Mouse (Mus musculus): ENCODE measurements at regions not wholly inside any gene's neighbourhood (a gene's known extent, or its start where the extent isn't known, plus 50 kb on each side); places are given as distances from the start of the nearest gene placed in this dataset.

- no peaks in the 10 kb centered on the region for H3K36me3 ChIP-seq (ENCODE audit: insufficient read depth)
- no peak for TF ChIP-seq CTCF (IDR thresholded peaks at IDR 0.05; ENCODE audit: low read depth)
- H3K4me1 ChIP-seq (ENCODE audit: insufficient read depth), result no peaks in the 10 kb centered on the region
- 86% methylated on average over 3 of the region's 3 CpGs for WGBS
- no peak overlapping the region for H3K9ac ChIP-seq
- no peak for ATAC-seq
- no peak overlapping the region for H3K4me2 ChIP-seq (ENCODE audit: low read depth)
- no peaks in the 10 kb centered on the region for H3K9me3 ChIP-seq (ENCODE audit: low read length)
- no peak overlapping the region for H3K27ac ChIP-seq (ENCODE audit: low read depth, low read length)
- no peaks in the 10 kb centered on the region for H3K27me3 ChIP-seq (ENCODE audit: insufficient read depth, low read length)
- no peak overlapping the region for H3K4me3 ChIP-seq (ENCODE audit: low read depth, low read length)
- no peak for DNase-seq
These were observed 108.7 kb upstream of the Egfl6 start for GRCm38 (mm10) chrX:166694219-166694618.

GRCm38 (mm10) chrX:166688779-166689178 is 103.3 kb upstream of the Egfl6 start:
- Histone ChIP-seq H3K9me3 (ENCODE audit: low read length) (no peaks in the 10 kb centered on the region), H3K36me3 (ENCODE audit: insufficient read depth) (no peaks in the 10 kb centered on the region), H3K4me3 (ENCODE audit: low read depth, low read length) (no peak overlapping the region), H3K4me1 (ENCODE audit: insufficient read depth) (no peaks in the 10 kb centered on the region), H3K4me2 (ENCODE audit: low read depth) (no peak overlapping the region), H3K27me3 (ENCODE audit: insufficient read depth, low read length) (no peaks in the 10 kb centered on the region), H3K9ac (no peak overlapping the region), H3K27ac (ENCODE audit: low read depth, low read length) (no peak overlapping the region)
- ATAC-seq (peak; percentile 83), DNase-seq (peak; percentile 51)
- 61% methylated on average over 3 of the region's 3 CpGs for WGBS
- TF ChIP-seq CTCF (IDR thresholded peaks at IDR 0.05; ENCODE audit: low read depth), result no peak

DNA sequence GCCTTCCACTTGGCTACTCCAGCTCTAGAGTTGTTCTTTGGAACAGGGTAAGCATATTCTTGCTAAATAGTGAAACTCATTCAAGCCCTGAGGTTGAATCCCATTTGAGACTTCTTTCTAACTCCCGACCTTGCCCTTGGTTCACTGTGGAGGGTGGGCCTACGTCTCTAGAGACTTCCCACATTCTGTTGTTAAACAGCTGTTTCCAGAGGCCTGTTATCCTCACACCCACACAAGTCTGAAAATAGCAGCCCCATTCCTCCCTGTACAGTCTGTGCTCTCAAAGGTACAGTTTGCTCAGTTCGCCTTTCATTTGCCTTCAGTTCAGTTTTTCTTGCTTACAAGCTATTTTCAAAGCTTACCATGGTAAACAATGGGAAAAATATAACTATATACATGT is 87.9 kb upstream of the Egfl6 start:
- Histone ChIP-seq H3K36me3 (ENCODE audit: insufficient read depth) (no peaks in the 10 kb centered on the region), H3K4me3 (ENCODE audit: low read depth, low read length) (no peak overlapping the region), H3K4me2 (ENCODE audit: low read depth) (no peak overlapping the region), H3K9me3 (ENCODE audit: low read length) (no peaks in the 10 kb centered on the region), H3K27ac (ENCODE audit: low read depth, low read length) (no peak overlapping the region), H3K9ac (no peak overlapping the region), H3K27me3 (ENCODE audit: insufficient read depth, low read length) (no peaks in the 10 kb centered on the region), H3K4me1 (ENCODE audit: insufficient read depth) (no peaks in the 10 kb centered on the region)
- ATAC-seq, result no peak
- no peak for TF ChIP-seq CTCF (IDR thresholded peaks at IDR 0.05; ENCODE audit: low read depth)
- no peak for DNase-seq
- 85% methylated on average over 3 of the region's 3 CpGs for WGBS

GRCm38 (mm10) chrX:166672617-166673016 is 87.1 kb upstream of the Egfl6 start:
- no peaks in the 10 kb centered on the region for H3K4me1 ChIP-seq (ENCODE audit: insufficient read depth)
- no peak for ATAC-seq
- TF ChIP-seq CTCF (IDR thresholded peaks at IDR 0.05; ENCODE audit: low read depth), result no peak
- no peak overlapping the region for H3K27ac ChIP-seq (ENCODE audit: low read depth, low read length)
- H3K36me3 ChIP-seq (ENCODE audit: insufficient read depth), result no peaks in the 10 kb centered on the region
- H3K4me2 ChIP-seq (ENCODE audit: low read depth), result no peak overlapping the region
- no peaks in the 10 kb centered on the region for H3K9me3 ChIP-seq (ENCODE audit: low read length)
- no peaks in the 10 kb centered on the region for H3K27me3 ChIP-seq (ENCODE audit: insufficient read depth, low read length)
- no peak overlapping the region for H3K9ac ChIP-seq
- no peak for DNase-seq
- no peak overlapping the region for H3K4me3 ChIP-seq (ENCODE audit: low read depth, low read length)
- 92% methylated on average over 1 of the region's 1 CpGs for WGBS

DNA sequence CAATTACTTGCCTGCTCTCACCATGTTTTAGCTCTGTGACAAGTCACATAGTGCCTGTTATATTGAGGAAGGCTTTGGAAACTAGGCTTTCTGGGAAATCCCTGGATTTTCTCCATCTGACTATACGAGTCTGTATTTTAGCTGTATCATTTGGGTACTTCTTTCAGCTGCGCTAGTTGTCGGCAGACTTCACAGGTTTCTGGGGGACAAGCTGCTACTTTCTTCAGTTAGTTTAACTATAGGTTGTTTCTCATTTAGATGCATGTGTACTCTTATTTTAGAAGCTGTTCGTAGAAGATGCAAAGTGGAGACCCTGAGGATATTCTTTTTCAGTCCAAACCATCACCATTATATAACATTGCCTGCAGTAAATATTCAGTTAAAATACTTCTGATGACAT is 86.3 kb upstream of the Egfl6 start:
- peak; percentile 16 for DNase-seq
- no peak overlapping the region for H3K4me2 ChIP-seq (ENCODE audit: low read depth)
- no peak overlapping the region for H3K27ac ChIP-seq (ENCODE audit: low read depth, low read length)
- H3K9me3 ChIP-seq (ENCODE audit: low read length), result no peaks in the 10 kb centered on the region
- H3K4me3 ChIP-seq (ENCODE audit: low read depth, low read length), result no peak overlapping the region
- no peaks in the 10 kb centered on the region for H3K4me1 ChIP-seq (ENCODE audit: insufficient read depth)
- H3K36me3 ChIP-seq (ENCODE audit: insufficient read depth), result no peaks in the 10 kb centered on the region
- WGBS, result 80% methylated on average over 4 of the region's 4 CpGs
- TF ChIP-seq CTCF (IDR thresholded peaks at IDR 0.05; ENCODE audit: low read depth), result no peak
- no peaks in the 10 kb centered on the region for H3K27me3 ChIP-seq (ENCODE audit: insufficient read depth, low read length)
- H3K9ac ChIP-seq, result no peak overlapping the region
- ATAC-seq, result peak; percentile 14; the same call in 1 of the 2 replicates

GRCm38 (mm10) chrX:166666304-166666703 is 80.8 kb upstream of the Egfl6 start:
- no peak overlapping the region for H3K4me3 ChIP-seq (ENCODE audit: low read depth, low read length)
- H3K36me3 ChIP-seq (ENCODE audit: insufficient read depth), result no peaks in the 10 kb centered on the region
- ATAC-seq (no peak), DNase-seq (no peak)
- WGBS, result 76% methylated on average over 2 of the region's 2 CpGs
- H3K9ac ChIP-seq, result no peak overlapping the region
- no peak overlapping the region for H3K4me2 ChIP-seq (ENCODE audit: low read depth)
- H3K9me3 ChIP-seq (ENCODE audit: low read length), result no peaks in the 10 kb centered on the region
- H3K4me1 ChIP-seq (ENCODE audit: insufficient read depth), result no peaks in the 10 kb centered on the region
- no peak overlapping the region for H3K27ac ChIP-seq (ENCODE audit: low read depth, low read length)
- no peaks in the 10 kb centered on the region for H3K27me3 ChIP-seq (ENCODE audit: insufficient read depth, low read length)
- no peak for TF ChIP-seq CTCF (IDR thresholded peaks at IDR 0.05; ENCODE audit: low read depth)

DNA sequence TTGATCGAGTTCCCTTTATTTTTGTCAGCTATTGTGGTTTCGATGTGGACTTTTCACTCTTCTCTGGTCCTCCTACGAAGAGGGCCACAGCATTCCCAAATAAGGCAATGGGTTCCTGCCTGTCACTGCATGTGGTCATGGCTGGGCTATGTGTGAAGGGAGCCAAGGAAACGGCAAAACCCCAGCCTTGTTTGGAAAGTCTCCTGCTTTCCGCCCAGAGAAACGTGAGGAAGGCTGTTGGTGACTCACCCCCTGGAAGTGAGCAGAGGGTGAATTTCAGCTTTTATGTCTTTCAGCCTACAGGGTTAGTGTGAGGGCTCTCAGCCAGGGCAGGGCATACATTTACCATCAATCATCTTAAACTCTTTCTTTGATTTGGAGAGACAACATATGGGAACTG is 76.3 kb upstream of the Egfl6 start:
- Histone ChIP-seq H3K9ac (no peak overlapping the region), H3K27ac (ENCODE audit: low read depth, low read length) (peak overlapping the region; percentile 82), H3K36me3 (ENCODE audit: insufficient read depth) (no peaks in the 10 kb centered on the region), H3K27me3 (ENCODE audit: insufficient read depth, low read length) (no peaks in the 10 kb centered on the region), H3K4me3 (ENCODE audit: low read depth, low read length) (no peak overlapping the region), H3K4me1 (ENCODE audit: insufficient read depth) (no peaks in the 10 kb centered on the region), H3K9me3 (ENCODE audit: low read length) (no peaks in the 10 kb centered on the region), H3K4me2 (ENCODE audit: low read depth) (no peak overlapping the region)
- WGBS, result 40% methylated on average over 6 of the region's 6 CpGs
- TF ChIP-seq CTCF (IDR thresholded peaks at IDR 0.05; ENCODE audit: low read depth), result no peak
- ATAC-seq (peak; percentile 30; the same call in 1 of the 2 replicates), DNase-seq (peak; percentile 31)

Measured in forebrain, postnatal 0 days (tissue).